Mouse (Mus musculus) olfactory bulb, adult 2 months (tissue): ENCODE measurements at regions not wholly inside any gene's neighbourhood (a gene's known extent, or its start where the extent isn't known, plus 50 kb on each side); places are given as distances from the start of the nearest gene placed in this dataset.

Experiments
- CTCF ChIP-seq: fragments of 200-500 bp; IDR thresholded peaks from 2 replicates; pipeline ENCODE4 v1.5.1; 2012; ENCODE audit warnings: low read depth, mild to moderate bottlenecking, low read length, moderate library complexity; ENCODE audit not compliant: insufficient read depth
- POLR2A ChIP-seq: fragments of 200-500 bp; IDR thresholded peaks from 2 replicates; pipeline ENCODE4 v1.6.1; 2012; ENCODE audit warnings: mild to moderate bottlenecking, low read depth, low read length, moderate library complexity; ENCODE audit not compliant: insufficient read depth

DNA sequence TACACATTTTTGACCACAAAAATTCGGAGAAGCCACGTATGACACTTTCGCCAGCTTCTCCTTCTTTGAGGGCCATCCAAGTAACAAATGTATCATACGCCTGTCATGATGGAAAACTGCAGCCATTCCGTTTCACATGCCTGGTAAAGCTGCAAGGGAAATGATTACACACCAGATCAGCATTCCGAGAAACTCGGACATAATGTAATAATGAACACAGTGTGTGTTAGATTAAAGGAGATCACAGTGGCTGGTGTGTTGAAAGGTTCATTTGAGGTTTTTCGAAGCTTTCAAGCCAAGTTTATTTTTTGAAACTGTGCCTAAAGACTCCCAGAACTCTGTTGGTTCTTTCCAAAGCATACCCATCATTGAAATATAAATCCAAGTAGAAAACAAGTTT, 137.8 kb upstream of the Mad2l1 start:
- no peak for TF ChIP-seq CTCF
- no peak for TF ChIP-seq POLR2A
